ENCODE assay signal across 8 mouse cellular contexts in genomic region chr14:84446411-84446915, GRCm38 (mm10). TPM values are rescaled to one million over a fixed set of nuclear protein-coding genes. Genes with fewer than 3 reads are reported as not detected.
DNase-seq lines count a peak whose midpoint lies in the region; ATAC-seq and TF ChIP-seq lines count a peak whose summit lies in the region.

No protein-coding gene starts in this region.

- H3K4me1 ChIP-seq in cortical plate, adult 2 months (ENCODE audit: control insufficient read depth, insufficient read depth, low read length), result no peaks in the 10 kb centered on the region
- peaks cover 26% of the 10 kb centered on the region for H3K4me1 ChIP-seq in heart, embryonic 12.5 days (replicated peaks)
- peaks cover 10% of the 10 kb centered on the region for H3K4me1 ChIP-seq in neural tube, embryonic 12.5 days

- no peaks in the 10 kb centered on the region for H3K9me3 ChIP-seq in heart, embryonic 12.5 days (replicated peaks)
- H3K9me3 ChIP-seq in neural tube, embryonic 12.5 days, result no peaks in the 10 kb centered on the region

- H3K9ac ChIP-seq in heart, embryonic 12.5 days, result 0 out of 2 replicates have a peak overlapping the region, but pooled peaks have one; percentile 18
- H3K9ac ChIP-seq in neural tube, embryonic 12.5 days, result peak overlapping the region; percentile 56

- DNase-seq in kidney, adult 9 months, result peak; percentile 12
- DNase-seq in kidney, adult 18-20 months, result no peak
- peak; percentile 21 to 26 for DNase-seq in kidney, postnatal 4 days
- no peak for DNase-seq in spleen, postnatal 14 days (ENCODE audit: low spot score in 2 of 2)
- no peak for DNase-seq in thymus, postnatal 10 days (ENCODE audit: low spot score in 2 of 2)

- no peaks in the 10 kb centered on the region for H3K36me3 ChIP-seq in heart, embryonic 12.5 days
- no peaks in the 10 kb centered on the region for H3K36me3 ChIP-seq in neural tube, embryonic 12.5 days

- 7% methylated on average over 37 of the region's 37 CpGs for WGBS in heart, embryonic 12.5 days
- WGBS in neural tube, embryonic 12.5 days, result 4% methylated on average over 37 of the region's 37 CpGs

- no peak for ATAC-seq in heart, embryonic 12.5 days (ENCODE audit: insufficient number of reproducible peaks, low FRiP score)
- no peak for ATAC-seq in neural tube, embryonic 12.5 days (ENCODE audit: low FRiP score, low read depth)

- TF ChIP-seq CTCF in cortical plate, adult 2 months (IDR thresholded peaks at IDR 0.05; ENCODE audit: extremely low read depth, insufficient read depth, low read length), result no peak

- peak overlapping the region; percentile 92 for H3K4me2 ChIP-seq in heart, embryonic 12.5 days
- H3K4me2 ChIP-seq in neural tube, embryonic 12.5 days (replicated peaks), result peak overlapping the region; percentile 96

- H3K27ac ChIP-seq in cortical plate, adult 2 months (ENCODE audit: insufficient read depth, low read length), result peak overlapping the region; percentile 4; the same call in 1 of the 2 replicates
- no peak overlapping the region for H3K27ac ChIP-seq in heart, embryonic 12.5 days (ENCODE audit: poor library complexity, severe bottlenecking)
- no peak overlapping the region for H3K27ac ChIP-seq in neural tube, embryonic 12.5 days

- H3K27me3 ChIP-seq in heart, embryonic 12.5 days (replicated peaks), result peaks cover 20% of the 10 kb centered on the region
- peaks cover 21% of the 10 kb centered on the region for H3K27me3 ChIP-seq in neural tube, embryonic 12.5 days (replicated peaks)

- peak overlapping the region; percentile 82 for H3K4me3 ChIP-seq in cortical plate, adult 2 months (ENCODE audit: insufficient read depth, low read length)
- peak overlapping the region; percentile 76 for H3K4me3 ChIP-seq in heart, embryonic 12.5 days
- peak overlapping the region; percentile 59 for H3K4me3 ChIP-seq in neural tube, embryonic 12.5 days

- no peak for TF ChIP-seq POLR2A in cortical plate, adult 2 months (IDR thresholded peaks at IDR 0.05; ENCODE audit: extremely low read depth, insufficient read depth, low read length)

RNA-seq across cellular contexts. Expression of gene Pcdh17, which starts 3.1 kb away (rescaled TPM):
- 10.2 and 11.3 TPM in 2 replicates for polyA plus RNA-seq in cortical plate, adult 2 months (2012; rRNA removed)
- 1.7 and 1.8 TPM in 2 replicates for polyA plus RNA-seq in heart, embryonic 12.5 days (2016; fragmentation: Nextera tagmentation; extraction: Ambion mirVana)
- 13.0 and 13.2 TPM in 2 replicates for polyA plus RNA-seq in neural tube, embryonic 12.5 days (2016; fragmentation: Nextera tagmentation; extraction: Ambion mirVana)

Comparison
In these comparisons a context has a peak if more than half of its experiments do, and no peak if none do; other contexts are left out.
1. DNase-seq: peak in kidney, adult 9 months (single experiment) and kidney, postnatal 4 days (2 of 2); none in kidney, adult 18-20 months (single experiment), spleen, postnatal 14 days (0 of 2) and thymus, postnatal 10 days (0 of 2).
2. Peak in every context shown above with its lines, with median percentiles within 50 percentile points of each other: H3K4me3 ChIP-seq.